Mouse (Mus musculus) ES-Bruce4 (cell line): ENCODE measurements around the gene Fam120a. TPM values are rescaled to one million over a fixed set of nuclear protein-coding genes. Genes with fewer than 3 reads are reported as not detected.

Experiments used
- H3K27ac ChIP-seq: 2 replicates; pipeline ENCODE4 v1.5.1; 2012; ENCODE audit warnings: low read length, inconsistent platforms; ENCODE audit not compliant: insufficient read depth
- H3K27me3 ChIP-seq: 2 replicates; pipeline ENCODE4 v1.6.1; 2012; ENCODE audit warnings: mild to moderate bottlenecking, low read length, inconsistent platforms; ENCODE audit not compliant: control insufficient read depth, poor library complexity, insufficient read depth, severe bottlenecking
- H3K36me3 ChIP-seq: 2 replicates; pipeline ENCODE4 v1.6.1; 2012; ENCODE audit warnings: inconsistent platforms, mild to moderate bottlenecking, low read length, moderate library complexity; ENCODE audit not compliant: control insufficient read depth, poor library complexity, insufficient read depth, severe bottlenecking
- H3K4me1 ChIP-seq: one replicate; pipeline ENCODE4 v1.8.1; 2011; ENCODE audit warnings: low read length; ENCODE audit not compliant: control insufficient read depth, insufficient read depth
- H3K4me3 ChIP-seq: 2 replicates; pipeline ENCODE4 v1.5.1; 2011; ENCODE audit warnings: low read depth, mild to moderate bottlenecking, low read length
- H3K9ac ChIP-seq: 2 replicates; pipeline ENCODE4 v1.6.1; 2012; ENCODE audit warnings: low read depth, mild to moderate bottlenecking, inconsistent platforms; ENCODE audit not compliant: poor library complexity, severe bottlenecking
- H3K9me3 ChIP-seq: replicated peaks from 2 replicates; pipeline ENCODE4 v1.6.1; 2012; ENCODE audit warnings: mild to moderate bottlenecking, low read length, inconsistent platforms; ENCODE audit not compliant: control insufficient read depth, poor library complexity, insufficient read depth, severe bottlenecking
- CTCF ChIP-seq: IDR thresholded peaks from one replicate; pipeline ENCODE4 v1.8.1; 2011; ENCODE audit warnings: low read depth, low read length
- EP300 ChIP-seq: IDR thresholded peaks from 2 replicates; pipeline ENCODE4 v1.6.1; 2011; ENCODE audit warnings: low read depth, low read length; ENCODE audit not compliant: insufficient read depth
- POLR2A ChIP-seq: IDR thresholded peaks from one replicate; pipeline ENCODE4 v1.8.1; 2011; ENCODE audit warnings: low read length; ENCODE audit not compliant: insufficient read depth
- polyA plus RNA-seq: library from polyadenylated mRNA; stranded (reverse); fragments of >200 nt; gene quantifications from 2 replicates; pipeline ENCODE4 v1.2.4, GENCODE M21; 2011; ENCODE audit warnings: low read depth; ENCODE audit not compliant: missing spikeins, insufficient read depth, insufficient read length

The Fam120a gene
- polyA plus RNA-seq, 1 experiment = 96.4 TPM

DNA sequence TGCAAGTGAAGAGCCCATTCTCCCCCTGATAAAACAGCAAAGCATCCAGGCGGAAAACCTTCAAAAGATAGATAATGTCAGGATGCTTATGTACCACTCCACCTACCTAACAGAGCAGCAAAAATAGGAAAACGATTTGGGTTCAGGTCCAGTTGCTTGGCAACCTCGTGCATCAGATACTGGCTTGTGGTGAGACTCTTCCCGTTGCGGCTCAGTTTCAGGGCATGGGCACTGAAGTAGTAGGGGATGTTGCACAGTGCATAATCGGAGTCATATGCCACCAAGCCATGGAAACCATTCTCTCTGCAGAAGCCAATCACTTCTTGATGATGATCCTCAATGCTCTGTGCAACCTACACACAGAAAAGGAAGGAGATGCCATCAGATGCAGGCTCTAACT lies 18.9 kb downstream of the Fam120a start:
- H3K36me3 ChIP-seq = peaks cover 35% of the 10 kb centered on the region
- peaks cover 5% of the 10 kb centered on the region for H3K4me1 ChIP-seq
- TF ChIP-seq POLR2A = no peak
- no peak for TF ChIP-seq EP300
- no peak for TF ChIP-seq CTCF
- H3K27me3 ChIP-seq = no peaks in the 10 kb centered on the region
- H3K27ac ChIP-seq = no peak overlapping the region
- H3K4me3 ChIP-seq = no peak overlapping the region
- no peaks in the 10 kb centered on the region for H3K9me3 ChIP-seq
- no peak overlapping the region for H3K9ac ChIP-seq

DNA sequence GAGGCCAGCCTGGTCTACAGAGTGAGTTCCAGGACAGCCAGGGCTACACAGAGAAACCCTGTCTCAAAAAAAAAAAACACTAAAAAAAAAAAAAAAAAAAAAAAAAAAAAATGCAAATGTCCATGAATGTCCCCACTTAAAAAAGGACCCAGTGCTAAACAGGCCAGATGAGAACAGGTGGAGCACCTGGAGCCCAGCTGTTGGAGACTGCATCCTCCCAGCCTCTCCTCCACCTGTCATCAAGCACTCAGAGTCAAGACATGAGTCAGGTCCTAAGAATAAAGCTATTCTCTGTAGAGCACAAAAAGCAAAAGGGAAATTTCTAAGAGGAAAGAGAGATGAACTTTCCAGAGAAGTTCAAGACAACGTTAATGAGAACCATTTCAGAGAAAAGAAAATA lies 23.2 kb downstream of the Fam120a start:
- no peak overlapping the region for H3K27ac ChIP-seq
- TF ChIP-seq EP300 = no peak
- TF ChIP-seq POLR2A = no peak
- TF ChIP-seq CTCF = no peak
- H3K9ac ChIP-seq = no peak overlapping the region
- H3K4me3 ChIP-seq = no peak overlapping the region
- H3K9me3 ChIP-seq = no peaks in the 10 kb centered on the region
- peaks cover 39% of the 10 kb centered on the region for H3K36me3 ChIP-seq
- no peaks in the 10 kb centered on the region for H3K27me3 ChIP-seq
- peaks cover 3% of the 10 kb centered on the region for H3K4me1 ChIP-seq

DNA sequence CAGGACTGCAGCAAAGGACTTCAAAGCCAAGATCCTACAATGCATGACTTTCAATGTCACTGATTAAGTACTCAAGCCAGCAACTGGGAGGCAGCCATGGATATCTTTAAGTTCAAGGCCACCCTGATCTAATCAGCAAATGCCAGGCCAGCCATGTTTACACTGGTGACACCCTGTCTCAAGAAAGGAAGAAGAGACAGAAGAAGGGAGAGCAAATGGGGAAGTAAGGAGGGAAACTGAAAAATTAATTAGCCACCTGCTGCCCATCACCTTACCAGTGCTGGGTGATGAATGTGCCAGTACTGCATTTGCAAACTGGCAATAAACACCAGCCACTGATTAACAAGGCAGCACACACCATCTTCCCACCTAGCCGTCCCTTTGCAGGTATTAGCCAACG lies 25.3 kb downstream of the Fam120a start:
- Histone ChIP-seq H3K36me3 (peaks cover 26% of the 10 kb centered on the region), H3K27me3 (no peaks in the 10 kb centered on the region), H3K4me1 (peaks cover 3% of the 10 kb centered on the region), H3K27ac (no peak overlapping the region), H3K4me3 (no peak overlapping the region), H3K9me3 (no peaks in the 10 kb centered on the region), H3K9ac (no peak overlapping the region)
- no peak for TF ChIP-seq POLR2A
- TF ChIP-seq EP300 = no peak
- TF ChIP-seq CTCF = no peak

DNA sequence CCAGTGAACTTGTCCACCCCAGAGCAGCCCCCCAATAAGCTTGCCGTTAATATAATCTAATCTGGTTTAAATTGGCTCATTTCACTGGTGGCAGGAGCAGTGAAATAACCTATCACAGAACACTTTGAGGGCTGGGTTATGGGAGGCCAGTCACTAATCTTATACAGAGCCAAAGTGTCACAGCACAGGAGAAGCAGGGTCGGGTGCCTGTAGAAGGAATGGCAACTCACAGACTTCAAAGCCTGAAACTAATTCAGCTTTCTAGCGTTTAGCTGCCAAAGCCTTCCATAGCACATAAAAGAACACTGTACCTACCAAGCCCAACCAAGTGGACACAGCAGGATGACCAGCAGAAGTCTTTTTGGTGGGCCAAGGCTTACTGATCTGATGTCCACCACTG lies 26.0 kb downstream of the Fam120a start:
- Histone ChIP-seq H3K4me1 (peaks cover 3% of the 10 kb centered on the region), H3K9me3 (no peaks in the 10 kb centered on the region), H3K36me3 (peaks cover 21% of the 10 kb centered on the region), H3K9ac (no peak overlapping the region), H3K27ac (no peak overlapping the region), H3K27me3 (no peaks in the 10 kb centered on the region), H3K4me3 (no peak overlapping the region)
- TF ChIP-seq POLR2A (no peak), CTCF (no peak), EP300 (no peak)

DNA sequence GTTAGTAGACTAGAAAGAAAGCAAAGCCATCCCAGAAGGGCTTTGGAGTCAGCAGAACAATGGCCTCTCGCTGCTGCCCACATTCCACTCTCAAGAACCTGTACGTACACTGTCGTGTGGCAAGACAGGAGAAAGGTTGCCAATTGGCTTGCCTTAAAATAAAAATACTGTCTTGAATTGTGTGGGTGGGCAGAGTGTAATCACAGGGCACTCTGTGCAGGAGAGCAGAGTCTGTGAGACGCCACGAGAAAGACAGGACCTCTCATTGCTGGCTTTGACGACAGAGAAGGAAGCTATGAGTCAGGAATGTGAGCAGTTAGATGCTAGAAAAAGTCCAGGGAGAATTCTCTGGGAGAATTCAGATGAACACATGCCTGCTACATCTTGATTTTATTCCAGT lies 33.2 kb downstream of the Fam120a start:
- Histone ChIP-seq H3K36me3 (peaks cover 21% of the 10 kb centered on the region), H3K9ac (no peak overlapping the region), H3K4me1 (peaks cover 2% of the 10 kb centered on the region), H3K27ac (no peak overlapping the region), H3K4me3 (no peak overlapping the region), H3K9me3 (no peaks in the 10 kb centered on the region), H3K27me3 (no peaks in the 10 kb centered on the region)
- TF ChIP-seq EP300 = no peak

DNA sequence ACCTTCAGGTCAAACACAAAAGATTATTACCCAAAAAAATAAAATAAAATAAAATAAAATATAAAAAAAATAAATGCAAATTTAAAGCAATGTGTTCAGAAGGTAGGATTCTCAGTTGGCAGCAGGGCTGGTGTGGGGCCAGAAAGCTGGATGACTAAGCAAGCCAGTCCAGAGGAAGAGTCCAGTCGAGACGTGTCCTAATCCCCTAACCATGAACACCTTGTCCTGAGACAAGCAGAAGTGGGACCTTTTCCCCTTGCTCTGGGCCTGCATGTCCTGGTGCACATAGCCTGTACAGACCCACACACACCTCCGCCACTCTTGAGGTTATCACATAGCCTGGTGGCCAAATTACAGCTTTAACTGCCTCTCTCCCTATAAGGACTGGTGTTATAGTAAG lies 35.1 kb downstream of the Fam120a start:
- H3K36me3 ChIP-seq = peaks cover 23% of the 10 kb centered on the region
- H3K27ac ChIP-seq = no peak overlapping the region
- H3K9ac ChIP-seq = no peak overlapping the region
- no peak overlapping the region for H3K4me3 ChIP-seq
- no peaks in the 10 kb centered on the region for H3K9me3 ChIP-seq
- H3K27me3 ChIP-seq = no peaks in the 10 kb centered on the region
- H3K4me1 ChIP-seq = peaks cover 2% of the 10 kb centered on the region
- TF ChIP-seq POLR2A (no peak), CTCF (no peak), EP300 (no peak)
